Mouse (Mus musculus) liver, embryonic 14.5 days (tissue): ENCODE data around the gene Dusp2.
A peak's percentile ranks its signal among the peaks of the same experiment; 100 is the strongest.

Experiments
- CTCF ChIP-seq: IDR thresholded peaks from 2 replicates; pipeline ENCODE4 v1.5.1; 2016; ENCODE audit warnings: antibody characterized with exemption, low read depth, control low read depth
- EP300 ChIP-seq: IDR thresholded peaks from 2 replicates; pipeline ENCODE4 v1.6.1; 2016; ENCODE audit warnings: antibody characterized with exemption, low read depth

- TF ChIP-seq EP300 (no peak), CTCF (peak; percentile 98)
Measured at GRCm38 (mm10) chr2:127362459-127363281, 26.7 kb downstream of the Dusp2 start, which contains the start of gene Adra2b.
